27 mouse cellular contexts compared by ENCODE assay signal in the genomic region with DNA sequence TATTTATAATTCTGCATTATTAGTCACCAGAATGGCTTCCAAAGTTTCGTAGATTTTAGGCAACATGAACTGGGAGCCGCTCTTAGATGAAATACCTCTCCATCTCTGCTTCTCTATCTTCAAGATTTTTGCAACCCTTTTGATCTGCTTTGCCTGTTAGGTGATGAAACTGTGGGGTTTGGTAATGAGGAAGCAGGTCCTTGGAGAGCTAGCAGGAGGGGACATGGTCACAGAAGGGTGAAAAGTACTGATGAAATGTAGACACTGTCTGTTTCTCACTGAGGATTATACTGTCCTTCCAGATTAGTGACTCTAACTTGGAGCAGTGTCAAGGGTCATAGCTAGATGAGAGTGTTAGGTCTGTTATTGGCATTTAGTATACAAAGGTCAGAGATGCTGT. TPM values are rescaled to one million over a fixed set of nuclear protein-coding genes. Genes with fewer than 3 reads are reported as not detected.
A peak's percentile ranks its signal among the peaks of the same experiment; 100 is the strongest.
DNase-seq lines count a peak whose midpoint lies in the region; ATAC-seq and TF ChIP-seq lines count a peak whose summit lies in the region.
"Had no signal": no experiment of that assay in that cellular context is flagged by ENCODE, and none has a peak within 500 bp of the region (broad histone marks: within the 10 kb centered on the region; RNA-seq: fewer than 3 reads in every experiment).

No protein-coding gene starts in this region.

- H3K4me1 ChIP-seq in lung, adult 2 months (ENCODE audit: control insufficient read depth, insufficient read depth, low read length) = no peaks in the 10 kb centered on the region
- H3K4me1 ChIP-seq in bone marrow macrophage, adult 2 months (ENCODE audit: control insufficient read depth, insufficient read depth, low read length) = peaks cover 29% of the 10 kb centered on the region
- no peaks in the 10 kb centered on the region for H3K4me1 ChIP-seq in midbrain, embryonic 13.5 days (replicated peaks)
- H3K4me1 ChIP-seq: hindbrain, embryonic 12.5 days; liver, embryonic 12.5 days; stomach, embryonic 15.5 days had no signal

- peaks cover 4% of the 10 kb centered on the region; the same call in 1 of the 2 replicates for H3K9me3 ChIP-seq in midbrain, embryonic 13.5 days
- H3K9me3 ChIP-seq: liver, embryonic 12.5 days; stomach, embryonic 15.5 days had no signal

- peak; percentile 4 for DNase-seq in lung, postnatal 36 days
- no peak for DNase-seq in lung, adult 2 months
- peak; percentile 65 for DNase-seq in splenic B cell, adult 2 months (ENCODE audit: low read depth, low spot score)
- DNase-seq in thymus, postnatal 36 days = no peak
- DNase-seq in heart, postnatal 10 days = no peak
- DNase-seq: adrenal gland, adult 8-10 months; cerebellum, adult 11 months; cerebellum, adult 9-11 months; gastrocnemius, adult 2 months; gastrocnemius, postnatal 36 days; kidney, adult 9 months; kidney, postnatal 10 days; layer of hippocampus, adult 9-11 months; left cerebral cortex, postnatal 4 days; liver, postnatal 0 days; right cerebral cortex, postnatal 4 days had no signal

- H3K4me2 ChIP-seq in midbrain, embryonic 13.5 days (replicated peaks) = no peak overlapping the region
- H3K4me2 ChIP-seq: hindbrain, embryonic 12.5 days; liver, embryonic 12.5 days; midbrain, embryonic 11.5 days; stomach, embryonic 15.5 days had no signal

- H3K27me3 ChIP-seq in splenic B cell, adult 2 months (ENCODE audit: control insufficient read depth, insufficient read depth, low read length, poor library complexity, severe bottlenecking) = no peaks in the 10 kb centered on the region
- H3K27me3 ChIP-seq in midbrain, embryonic 13.5 days = no peaks in the 10 kb centered on the region
- H3K27me3 ChIP-seq: hindbrain, embryonic 12.5 days; liver, embryonic 12.5 days; stomach, embryonic 15.5 days had no signal

- H3K36me3 ChIP-seq in splenic B cell, adult 2 months (ENCODE audit: control insufficient read depth, insufficient read depth, low read length, poor library complexity, severe bottlenecking) = no peaks in the 10 kb centered on the region
- H3K36me3 ChIP-seq in midbrain, embryonic 13.5 days = no peaks in the 10 kb centered on the region
- H3K36me3 ChIP-seq: hindbrain, embryonic 12.5 days; liver, embryonic 12.5 days; stomach, embryonic 15.5 days had no signal

- no peak overlapping the region for H3K4me3 ChIP-seq in lung, adult 2 months (replicated peaks; ENCODE audit: extremely low read depth, low read depth, low read length)
- no peak overlapping the region for H3K4me3 ChIP-seq in bone marrow macrophage, adult 2 months (ENCODE audit: insufficient read depth, low read length)
- H3K4me3 ChIP-seq in midbrain, embryonic 13.5 days (replicated peaks) = no peak overlapping the region
- H3K4me3 ChIP-seq: erythroblast, embryonic 14.5 days; gastrocnemius, adult 2 months; hindbrain, embryonic 12.5 days; liver, embryonic 12.5 days; stomach, embryonic 15.5 days had no signal

- TF ChIP-seq POLR2A in lung, adult 2 months (IDR thresholded peaks at IDR 0.05; ENCODE audit: borderline replicate concordance, extremely low read depth, low read depth, low read length) = no peak
- TF ChIP-seq POLR2A in bone marrow macrophage, adult 2 months (IDR thresholded peaks at IDR 0.05; ENCODE audit: borderline replicate concordance, low read depth, low read length) = no peak

- H3K27ac ChIP-seq in bone marrow macrophage, adult 2 months (ENCODE audit: insufficient read depth, low read depth, low read length) = peak overlapping the region; percentile 84
- no peak overlapping the region for H3K27ac ChIP-seq in midbrain, embryonic 13.5 days
- H3K27ac ChIP-seq: gastrocnemius, adult 2 months; hindbrain, embryonic 12.5 days; liver, embryonic 12.5 days; stomach, embryonic 15.5 days had no signal

- intact Hi-C loops in heart, postnatal 10 days (cut with DNase I) = no loop called here

- no peak overlapping the region for H3K9ac ChIP-seq in midbrain, embryonic 13.5 days (replicated peaks)
- H3K9ac ChIP-seq: hindbrain, embryonic 12.5 days; liver, embryonic 12.5 days; liver, postnatal 0 days; stomach, embryonic 15.5 days had no signal

- no peak for TF ChIP-seq CTCF in lung, adult 2 months (IDR thresholded peaks at IDR 0.05; ENCODE audit: insufficient read depth, low read length)
- TF ChIP-seq CTCF in bone marrow macrophage, adult 2 months (IDR thresholded peaks at IDR 0.05; ENCODE audit: low read depth, low read length) = no peak

- 85% methylated on average over 2 of the region's 2 CpGs for WGBS in lung, adult 2 months
- WGBS in midbrain, embryonic 13.5 days = 88% methylated on average over 2 of the region's 2 CpGs

- ATAC-seq in megakaryocyte, adult 5-6 weeks (ENCODE audit: poor library complexity, severe bottlenecking) = peak; percentile 85
- no peak for ATAC-seq in midbrain, embryonic 13.5 days
- ATAC-seq: forebrain, embryonic 16.5 days; intestine, postnatal 0 days; liver, embryonic 12.5 days; liver, postnatal 0 days; lung, postnatal 0 days had no signal

RNA-seq across cellular contexts. Expression of a gene that starts 50.9 kb away (rescaled TPM):
- polyA plus RNA-seq in lung, adult 2 months (2012; rRNA removed) = 2.5 and 4.1 TPM in 2 replicates
- polyA plus RNA-seq in bone marrow macrophage, adult 2 months (2012; ENCODE audit: insufficient read depth, insufficient read length, missing spikeins) = 26.6 and 26.7 TPM in 2 replicates
- 52.4 and 55.0 TPM in 2 replicates for total RNA-seq in megakaryocyte, adult 5-6 weeks (2015)
- total RNA-seq in megakaryocyte, adult 5-6 weeks (2017) = 21.8 and 29.0 TPM in 2 replicates
- polyA plus RNA-seq in midbrain, embryonic 13.5 days (2015; fragmentation: Nextera tagmentation; extraction: Ambion mirVana) = 0.24 and 0.31 TPM in 2 replicates
- 10 to 100 TPM in 1 of 2 experiments, 1 to 10 TPM in 1; 9.5 to 10.3 TPM for total RNA-seq in heart, postnatal 10 days (2021)

Comparison
In these comparisons a context has a peak if more than half of its experiments do, and no peak if none do; other contexts are left out.
1. DNase-seq: peak in lung, postnatal 36 days (single experiment) and splenic B cell, adult 2 months (single experiment); none in lung, adult 2 months (single experiment), thymus, postnatal 36 days (0 of 2) and heart, postnatal 10 days (0 of 2).